Mouse (Mus musculus) megakaryocyte, embryonic 14.5 days (primary cell): Measurements from ENCODE around the gene Cd81. TPM values are rescaled to one million over a fixed set of nuclear protein-coding genes. Genes with fewer than 3 reads are reported as not detected.
A peak's percentile ranks its signal among the peaks of the same experiment; 100 is the strongest.

Experiments used
- H3K27me3 ChIP-seq: replicated peaks from 2 replicates; pipeline ENCODE3; 2012; ENCODE audit warnings: inconsistent platforms
- H3K36me3 ChIP-seq: replicated peaks from 2 replicates; pipeline ENCODE3; 2012; ENCODE audit warnings: low read length, inconsistent platforms, mixed read lengths
- H3K4me1 ChIP-seq: 2 replicates; pipeline ENCODE4 v1.6.1; 2012; ENCODE audit warnings: inconsistent platforms
- H3K4me3 ChIP-seq: replicated peaks from 2 replicates; pipeline ENCODE3; 2012; ENCODE audit warnings: moderate library complexity, mild to moderate bottlenecking, inconsistent platforms
- H3K9me3 ChIP-seq: 2 replicates; pipeline ENCODE4 v1.6.1; 2012; ENCODE audit warnings: inconsistent platforms
- FLI1 ChIP-seq: IDR thresholded peaks from 2 replicates; pipeline ENCODE4 v1.6.1; 2012; ENCODE audit warnings: low read length, inconsistent platforms, mixed read lengths
- GATA1 ChIP-seq: IDR thresholded peaks from 3 replicates; pipeline ENCODE4 v1.6.1; 2012; ENCODE audit warnings: mixed read lengths, low read length, inconsistent platforms, borderline replicate concordance
- polyA plus RNA-seq: library from polyadenylated mRNA; stranded (reverse); fragments of >175 nt; gene quantifications from 2 replicates; pipeline ENCODE4 v1.2.3, GENCODE M21; 2012; ENCODE audit warnings: low replicate concordance; ENCODE audit not compliant: insufficient read depth

Cd81 gene
- polyA plus RNA-seq, 1 experiment, result 774 TPM

GRCm38 (mm10) chr7:143009996-143010395 lies 42.5 kb upstream of the Cd81 start:
- Histone ChIP-seq H3K36me3 (peaks cover 80% of the 10 kb centered on the region), H3K9me3 (no peaks in the 10 kb centered on the region), H3K27me3 (no peaks in the 10 kb centered on the region), H3K4me3 (peak overlapping the region; percentile 94), H3K4me1 (peaks cover 100% of the 10 kb centered on the region)
- TF ChIP-seq FLI1, result no peak
- no peak for TF ChIP-seq GATA1

DNA sequence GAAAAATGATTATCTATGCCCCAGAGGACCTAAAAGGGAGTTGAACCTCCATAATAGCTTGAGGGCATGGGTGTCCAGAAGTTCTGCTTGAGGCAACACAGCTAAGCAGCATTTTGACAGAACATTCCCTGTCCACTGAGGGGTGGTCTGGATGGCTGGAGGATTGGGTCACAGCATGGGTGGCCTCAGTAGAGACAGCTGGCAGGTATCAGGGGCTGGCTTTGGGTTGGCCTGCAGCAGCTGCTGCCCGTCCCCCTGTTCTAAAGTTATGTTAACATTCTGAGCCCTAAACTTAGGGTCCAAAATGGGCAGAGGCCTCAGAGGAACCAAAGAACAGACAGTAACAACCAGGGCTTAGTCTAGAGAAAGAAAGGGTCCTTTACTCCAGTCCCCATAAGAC lies 41.3 kb upstream of the Cd81 start:
- TF ChIP-seq GATA1, result no peak
- no peak for TF ChIP-seq FLI1
- Histone ChIP-seq H3K4me1 (peaks cover 100% of the 10 kb centered on the region), H3K36me3 (peaks cover 92% of the 10 kb centered on the region)

DNA sequence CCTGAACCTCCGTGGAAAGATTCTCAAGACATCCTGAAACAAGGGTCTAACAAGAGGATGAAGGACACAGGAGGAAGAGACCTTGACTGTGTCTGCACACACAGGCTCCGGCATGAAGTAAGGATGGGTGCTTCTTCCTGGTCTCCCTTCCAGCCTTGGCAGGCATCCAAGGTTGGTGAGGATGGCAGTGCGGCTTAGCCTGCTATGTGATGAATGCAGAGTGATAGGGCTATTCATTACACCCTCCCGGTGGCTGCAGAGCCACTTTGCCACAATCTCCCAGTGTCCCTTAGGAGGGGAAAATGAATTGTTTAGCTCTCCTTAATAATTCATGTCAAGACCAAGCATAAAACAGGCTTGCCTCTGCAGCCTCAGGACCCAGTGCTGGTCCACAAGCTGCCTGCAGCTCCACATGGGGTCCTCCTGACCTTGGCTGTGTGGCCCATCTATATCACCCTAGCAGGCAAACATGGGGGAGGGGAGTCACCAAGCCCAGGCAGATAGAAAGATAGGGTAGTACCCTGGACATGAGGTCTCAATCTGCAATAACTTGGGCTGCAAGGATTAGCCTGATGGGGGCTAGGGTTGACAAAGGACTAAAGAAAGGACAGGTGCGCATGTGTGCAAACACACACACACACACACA lies 40.2 kb upstream of the Cd81 start:
- H3K4me1 ChIP-seq, result peaks cover 100% of the 10 kb centered on the region
- H3K27me3 ChIP-seq, result no peaks in the 10 kb centered on the region
- peak overlapping the region; percentile 38 for H3K4me3 ChIP-seq
- H3K36me3 ChIP-seq, result peaks cover 96% of the 10 kb centered on the region
- no peaks in the 10 kb centered on the region for H3K9me3 ChIP-seq
- TF ChIP-seq FLI1, result no peak
- TF ChIP-seq GATA1, result no peak

More for the DNA sequence above, 41.3 kb upstream of the Cd81 start:
- Histone ChIP-seq H3K4me3 (no peak overlapping the region), H3K9me3 (no peaks in the 10 kb centered on the region), H3K27me3 (no peaks in the 10 kb centered on the region)

- H3K27me3 ChIP-seq, result no peaks in the 10 kb centered on the region
- H3K36me3 ChIP-seq, result peaks cover 96% of the 10 kb centered on the region
- H3K9me3 ChIP-seq, result no peaks in the 10 kb centered on the region
- peak overlapping the region; percentile 6 for H3K4me3 ChIP-seq
- H3K4me1 ChIP-seq, result peaks cover 100% of the 10 kb centered on the region
- no peak for TF ChIP-seq FLI1
- no peak for TF ChIP-seq GATA1
Measured at GRCm38 (mm10) chr7:143013420-143014178, 38.9 kb upstream of the Cd81 start.

- no peaks in the 10 kb centered on the region for H3K27me3 ChIP-seq
- H3K4me3 ChIP-seq, result peak overlapping the region; percentile 15
- H3K36me3 ChIP-seq, result peaks cover 98% of the 10 kb centered on the region
- TF ChIP-seq GATA1 (no peak), FLI1 (no peak)
- peaks cover 100% of the 10 kb centered on the region for H3K4me1 ChIP-seq
- no peaks in the 10 kb centered on the region for H3K9me3 ChIP-seq
Measured at GRCm38 (mm10) chr7:143014862-143015659, 37.5 kb upstream of the Cd81 start.

DNA sequence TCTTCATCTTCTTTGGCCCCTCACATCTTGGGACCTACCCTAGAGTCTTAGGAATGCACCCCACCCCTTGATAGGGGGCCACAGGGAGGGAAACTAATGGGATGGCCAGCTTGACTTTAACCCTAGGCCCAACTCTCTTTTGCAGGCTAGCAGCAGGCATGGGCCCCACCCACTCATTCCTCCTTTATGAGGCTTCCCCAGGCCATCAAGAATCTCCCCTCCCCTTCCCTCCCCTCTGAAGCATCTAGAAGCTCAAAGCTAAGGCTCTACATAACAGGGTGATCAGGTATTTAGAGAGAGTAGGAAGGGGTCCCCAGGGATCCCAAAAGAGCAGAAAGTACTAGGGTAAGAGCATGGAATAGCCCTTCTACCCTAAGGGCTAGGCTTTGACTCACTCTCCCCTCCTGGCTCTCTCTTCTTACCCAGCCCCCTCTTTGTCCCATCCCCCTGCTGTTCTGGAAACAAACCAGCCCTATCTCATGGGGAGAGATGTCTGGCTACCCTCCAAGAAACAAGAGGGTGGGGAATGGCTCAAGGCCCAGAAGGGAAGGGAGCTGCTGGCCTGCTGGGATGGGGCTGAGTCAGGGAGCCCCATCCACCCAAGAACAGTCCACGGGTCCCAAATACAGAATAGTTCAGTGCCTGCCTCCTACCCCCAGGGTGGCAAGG lies 36.6 kb upstream of the Cd81 start:
- TF ChIP-seq FLI1 (no peak), GATA1 (no peak)
- H3K4me1 ChIP-seq, result peaks cover 100% of the 10 kb centered on the region
- H3K4me3 ChIP-seq, result no peak overlapping the region
- no peaks in the 10 kb centered on the region for H3K9me3 ChIP-seq
- peaks cover 98% of the 10 kb centered on the region for H3K36me3 ChIP-seq
- no peaks in the 10 kb centered on the region for H3K27me3 ChIP-seq

DNA sequence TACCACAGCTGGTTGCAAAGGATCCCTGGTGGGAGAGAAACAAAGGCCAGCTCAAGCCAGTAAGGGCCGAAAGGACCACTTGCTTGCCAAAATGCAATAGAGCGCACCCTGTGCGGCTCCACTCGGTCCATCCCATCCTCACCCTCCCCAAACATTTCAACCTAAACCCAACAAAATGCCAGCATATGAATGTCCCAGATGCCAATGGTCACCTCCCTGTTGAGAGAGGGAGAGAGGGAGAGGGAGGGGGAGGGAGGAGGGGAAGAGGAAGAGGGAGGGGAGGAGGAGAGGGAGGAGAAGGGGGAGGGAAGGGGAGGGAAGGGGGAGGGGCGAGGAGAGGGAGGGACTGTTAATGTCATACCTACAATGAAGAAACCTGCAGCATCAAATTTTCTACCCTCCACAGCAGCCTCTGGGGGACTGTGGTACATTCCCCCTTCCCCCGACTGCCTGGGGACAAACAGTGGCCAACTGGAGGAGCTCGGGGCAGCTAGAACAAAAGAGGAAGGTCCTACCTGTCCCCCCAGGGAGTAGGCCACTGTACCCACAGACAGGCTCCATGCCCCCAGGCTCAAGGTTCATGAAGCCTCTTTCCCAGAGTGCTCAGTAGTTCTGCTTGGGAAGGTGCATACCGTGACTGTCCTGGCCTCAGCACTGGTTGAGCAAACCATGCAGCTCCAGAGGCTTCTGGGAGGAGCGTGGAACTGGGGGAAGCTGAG lies 36.0 kb upstream of the Cd81 start:
- H3K4me1 ChIP-seq, result peaks cover 100% of the 10 kb centered on the region
- TF ChIP-seq FLI1 (no peak), GATA1 (no peak)

GRCm38 (mm10) chr7:143017181-143017580 lies 35.4 kb upstream of the Cd81 start:
- H3K4me1 ChIP-seq, result peaks cover 98% of the 10 kb centered on the region
- H3K4me3 ChIP-seq, result peak overlapping the region; percentile 12
- H3K9me3 ChIP-seq, result no peaks in the 10 kb centered on the region
- TF ChIP-seq FLI1 (no peak), GATA1 (no peak)
- peaks cover 95% of the 10 kb centered on the region for H3K36me3 ChIP-seq
- no peaks in the 10 kb centered on the region for H3K27me3 ChIP-seq

More for the DNA sequence above, 36.0 kb upstream of the Cd81 start:
- Histone ChIP-seq H3K4me3 (peak overlapping the region; percentile 12), H3K9me3 (no peaks in the 10 kb centered on the region), H3K36me3 (peaks cover 98% of the 10 kb centered on the region), H3K27me3 (no peaks in the 10 kb centered on the region)

DNA sequence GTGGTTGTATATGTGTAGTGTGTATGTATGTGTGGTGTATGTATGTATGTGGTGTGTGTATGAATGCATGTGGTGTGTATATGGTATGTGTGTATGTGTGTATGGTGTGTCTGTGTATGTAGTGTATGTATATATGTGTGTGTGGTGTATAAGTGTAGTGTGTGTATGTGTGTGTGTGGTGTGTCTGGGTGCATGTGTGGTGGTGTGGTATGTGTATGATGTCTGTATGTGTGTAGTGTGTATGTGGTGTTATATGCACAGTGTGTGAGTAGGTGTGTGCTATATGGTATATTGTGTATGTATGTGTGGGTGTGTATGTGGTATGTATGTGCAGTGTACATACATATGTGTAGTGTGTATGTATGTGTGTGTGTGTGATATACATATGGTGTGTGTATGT lies 32.5 kb upstream of the Cd81 start:
- no peaks in the 10 kb centered on the region; the same call in 1 of the 2 replicates for H3K9me3 ChIP-seq
- TF ChIP-seq GATA1, result peak; percentile 38; the same call in 1 of the 3 replicates
- TF ChIP-seq FLI1, result no peak
- H3K4me3 ChIP-seq, result peak overlapping the region; percentile 47
- H3K27me3 ChIP-seq, result no peaks in the 10 kb centered on the region
- peaks cover 96% of the 10 kb centered on the region for H3K4me1 ChIP-seq
- H3K36me3 ChIP-seq, result peaks cover 85% of the 10 kb centered on the region
